Mouse (Mus musculus) myocyte (in vitro differentiated cells): ENCODE results near the gene Arhgap15.

Source experiments
- CEBPB ChIP-seq: IDR thresholded peaks from 2 replicates; pipeline ENCODE4 v1.6.1; 2011; ENCODE audit warnings: mild to moderate bottlenecking, moderate library complexity; ENCODE audit not compliant: poor library complexity, insufficient read depth, severe bottlenecking
- MAX ChIP-seq: IDR thresholded peaks from one replicate; pipeline ENCODE4 v1.6.1; 2011; ENCODE audit warnings: low read depth, mild to moderate bottlenecking, control low read depth
- MYOD1 ChIP-seq, 3 experiments: IDR thresholded peaks; one replicate each; pipeline ENCODE4 v1.6.1; 2011; ENCODE audit warnings: control low read depth in 2 of 3, low read depth in 2 of 3, mild to moderate bottlenecking in 2 of 3, moderate library complexity in 1 of 3; ENCODE audit not compliant: insufficient read length in 2 of 3, control insufficient read depth in 1 of 3
- POLR2A ChIP-seq: IDR thresholded peaks from one replicate; pipeline ENCODE4 v1.6.1; 2011; ENCODE audit warnings: low read depth, mild to moderate bottlenecking, control low read depth, moderate library complexity; ENCODE audit not compliant: insufficient read length
- POLR2AphosphoS2 ChIP-seq: IDR thresholded peaks from one replicate; pipeline ENCODE4 v1.6.1; 2011; ENCODE audit warnings: low read depth, control low read depth; ENCODE audit not compliant: insufficient read length

- TF ChIP-seq CEBPB (no peak), MAX (no peak), POLR2A (no peak), MYOD1 (IDR thresholded peaks at IDR 0.05; ENCODE audit: control insufficient read depth in 1 of 3, insufficient read length in 2 of 3, low read depth in 2 of 3) (no peak), POLR2AphosphoS2 (no peak)
These were observed 647.0 kb downstream of the Arhgap15 start for GRCm38 (mm10) chr2:44395577-44395976.
